Mouse (Mus musculus) cerebellum, postnatal 10 days (tissue): Measurements from ENCODE around the gene Dok1.
A peak's percentile ranks its signal among the peaks of the same experiment; 100 is the strongest.

ENCODE experiments used
- DNase-seq, 2 experiments: peaks; one replicate each; pipeline ENCODE4 v3.0.0; 2021; ENCODE audit warnings: mixed read lengths in 2 of 2

Dok1 gene

DNA sequence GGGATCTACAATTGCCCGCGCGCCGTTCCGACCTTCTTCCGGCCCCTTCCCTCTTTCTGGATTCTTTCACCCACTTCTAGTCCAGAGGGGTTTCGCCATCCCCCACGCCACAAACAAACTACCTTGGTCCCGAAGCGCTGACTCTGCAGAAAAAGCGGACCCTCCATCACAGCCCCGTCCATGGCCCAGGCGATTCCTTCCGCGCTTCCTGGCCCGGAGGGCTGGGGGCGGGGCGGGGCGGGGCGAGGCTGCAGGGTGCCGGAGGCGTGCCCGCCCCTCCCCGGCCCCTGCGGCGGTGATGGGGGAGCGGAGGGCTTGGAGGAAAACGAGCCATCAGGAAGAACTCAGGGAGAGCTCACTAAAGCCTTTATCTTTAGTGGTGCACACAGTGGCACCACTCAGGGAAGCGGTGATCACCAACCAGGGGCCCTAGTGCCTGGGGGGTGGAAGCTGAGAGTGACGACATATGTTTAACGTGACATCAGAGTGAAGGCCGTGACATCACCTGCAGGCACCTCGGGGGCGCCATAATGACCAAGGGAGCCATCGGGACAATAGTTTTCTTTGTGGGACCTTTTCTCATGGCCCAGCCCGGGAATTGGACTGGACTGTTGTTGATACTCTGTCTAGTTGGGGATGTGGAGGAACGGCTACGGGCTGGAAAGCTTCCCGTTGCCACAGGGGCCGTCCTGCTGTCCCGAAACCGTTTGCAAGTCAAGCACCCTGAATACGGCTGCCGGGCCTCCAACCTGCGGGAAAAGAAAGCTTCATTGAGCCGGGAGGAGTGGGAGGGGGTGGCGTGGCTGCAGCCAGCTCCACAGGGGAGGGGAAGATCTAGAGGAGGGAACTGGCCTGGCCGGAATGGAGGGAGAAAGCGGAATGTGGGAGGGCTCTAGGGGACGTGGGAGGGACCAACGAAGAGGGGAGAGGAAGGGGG lies at the start of gene Dok1, which contains the start of gene Loxl3:
TSS of gene Dok1 (minus strand) at position 223 of the 937 bp plus-strand sequence.
TSS of gene Loxl3 (plus strand) at position 925 of the 937 bp plus-strand sequence.
- peak; percentile 50 to 62 for DNase-seq

DNA sequence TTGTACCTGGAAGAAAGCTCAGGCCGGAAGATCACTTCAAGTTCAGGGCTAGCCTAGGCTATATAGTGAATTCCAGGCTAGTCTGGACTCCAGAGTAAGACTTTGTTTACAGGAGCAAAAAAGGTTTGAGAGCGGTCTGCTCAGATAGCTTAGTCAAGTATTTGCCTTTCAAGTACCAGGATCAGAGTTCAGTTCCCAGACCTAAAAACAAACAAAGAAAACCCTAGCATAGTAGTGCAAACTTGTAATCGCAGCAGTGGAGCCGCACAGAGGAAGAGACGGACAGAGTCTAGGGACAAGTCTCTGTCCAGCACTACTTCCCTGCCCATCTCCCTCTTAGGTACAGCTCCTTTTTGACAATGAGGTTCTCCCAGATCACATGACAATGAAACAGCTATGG lies 46.9 kb upstream of the Dok1 start:
- DNase-seq = no peak

DNA sequence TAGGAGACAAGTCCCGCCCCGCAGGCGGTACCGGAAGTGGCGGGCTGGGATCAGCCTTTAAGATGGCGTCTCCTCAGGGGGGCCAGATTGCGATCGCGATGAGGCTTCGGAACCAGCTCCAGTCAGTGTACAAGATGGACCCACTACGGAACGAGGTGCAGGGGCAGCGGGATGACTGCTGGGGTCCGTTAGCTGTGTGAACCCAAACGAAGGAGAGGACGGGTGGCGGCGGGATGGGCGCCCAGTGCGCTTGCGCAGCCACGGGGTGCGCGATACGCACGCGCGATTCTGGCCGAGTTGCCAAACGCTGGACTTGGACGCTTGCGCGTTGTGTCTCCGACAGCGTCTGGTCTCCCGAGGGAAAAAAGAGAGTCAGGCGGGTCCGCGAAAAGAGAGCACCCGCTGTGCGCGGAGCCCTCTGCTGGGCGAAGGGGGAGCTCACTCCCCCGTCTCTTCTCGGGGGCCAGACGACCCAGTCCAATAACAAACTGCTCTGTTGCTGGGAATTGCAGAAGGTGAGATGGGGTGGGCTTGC lies 45.1 kb upstream of the Dok1 start:
- peak; percentile 100 for DNase-seq

DNA sequence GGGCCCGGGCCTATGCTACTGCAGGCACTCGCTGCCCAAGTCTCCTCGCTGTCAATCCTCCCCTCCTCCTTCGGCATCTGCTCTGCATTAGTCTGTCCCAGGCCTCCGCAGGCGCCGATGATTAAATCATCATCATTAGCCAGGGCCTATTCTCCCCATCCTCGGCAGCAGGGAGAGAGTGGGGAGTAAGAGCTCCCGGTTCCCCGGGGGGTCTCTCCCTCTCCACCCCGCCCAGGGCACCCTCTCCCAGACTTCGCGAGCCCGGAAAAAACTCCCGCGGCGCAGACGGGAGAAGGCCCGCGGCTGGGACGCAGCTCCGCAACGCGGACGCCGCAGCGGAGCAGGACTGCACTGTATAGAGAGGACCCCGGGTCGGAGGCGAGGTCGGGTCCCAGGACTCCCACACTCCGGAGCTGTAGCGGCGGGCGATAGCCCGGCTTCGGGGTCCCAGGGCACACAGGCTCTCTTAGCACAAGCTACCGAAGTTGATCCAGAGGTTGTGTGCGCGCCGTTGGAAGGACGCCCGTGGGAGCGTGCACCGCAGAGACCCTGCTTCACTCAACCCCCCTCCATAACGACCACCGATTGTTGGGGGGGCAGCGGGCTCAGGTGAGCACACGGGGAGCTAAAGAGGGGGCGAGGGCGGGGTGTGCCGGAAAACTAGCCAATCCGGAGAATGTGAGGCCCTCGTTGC lies 44.5 kb upstream of the Dok1 start, which contains the start of gene Pcgf1:
TSS of gene Pcgf1 (plus strand) at position 240 of the 694 bp plus-strand sequence.
- peak in 1 of 2 experiments; percentile 68 for DNase-seq

DNA sequence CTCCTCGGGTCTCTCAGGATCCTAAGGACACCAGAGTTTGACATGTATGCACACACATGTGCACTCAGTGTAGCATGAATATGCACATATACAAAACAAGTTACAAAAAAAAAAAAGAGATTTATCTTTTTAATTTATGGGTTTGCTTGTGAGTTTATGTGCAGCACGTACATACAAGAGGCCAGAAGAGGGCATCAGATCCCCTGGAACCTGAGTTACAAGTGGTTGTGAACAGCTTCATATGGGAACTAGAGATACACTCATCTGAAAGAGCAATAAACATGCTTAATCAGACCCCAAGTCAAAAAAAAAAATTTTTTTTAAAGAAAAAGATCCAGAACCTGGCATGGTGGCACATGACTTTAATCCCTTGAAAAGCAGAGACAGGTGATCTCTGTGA lies 41.7 kb upstream of the Dok1 start:
- no peak for DNase-seq

DNA sequence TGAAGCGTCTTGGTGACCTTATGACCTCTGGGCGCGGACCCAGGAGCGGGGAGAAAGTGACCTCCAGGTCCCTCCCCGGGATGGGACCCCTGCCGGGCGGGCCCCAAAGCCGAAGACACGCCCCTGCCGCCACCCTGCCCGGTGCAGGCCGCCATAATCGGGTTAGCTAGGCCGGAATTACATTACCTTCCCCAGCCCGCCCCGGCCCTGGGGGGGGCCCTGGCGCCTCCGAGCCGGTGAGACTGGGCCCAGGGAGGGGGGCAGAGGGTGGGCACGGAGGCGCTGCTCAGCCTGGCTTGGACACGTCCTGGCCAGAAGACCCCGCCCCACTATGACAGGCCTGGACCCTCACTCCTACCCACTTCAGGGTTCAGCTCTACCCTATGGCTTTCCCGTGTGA lies 37.9 kb upstream of the Dok1 start:
- peak in 1 of 2 experiments; percentile 49 for DNase-seq

DNA sequence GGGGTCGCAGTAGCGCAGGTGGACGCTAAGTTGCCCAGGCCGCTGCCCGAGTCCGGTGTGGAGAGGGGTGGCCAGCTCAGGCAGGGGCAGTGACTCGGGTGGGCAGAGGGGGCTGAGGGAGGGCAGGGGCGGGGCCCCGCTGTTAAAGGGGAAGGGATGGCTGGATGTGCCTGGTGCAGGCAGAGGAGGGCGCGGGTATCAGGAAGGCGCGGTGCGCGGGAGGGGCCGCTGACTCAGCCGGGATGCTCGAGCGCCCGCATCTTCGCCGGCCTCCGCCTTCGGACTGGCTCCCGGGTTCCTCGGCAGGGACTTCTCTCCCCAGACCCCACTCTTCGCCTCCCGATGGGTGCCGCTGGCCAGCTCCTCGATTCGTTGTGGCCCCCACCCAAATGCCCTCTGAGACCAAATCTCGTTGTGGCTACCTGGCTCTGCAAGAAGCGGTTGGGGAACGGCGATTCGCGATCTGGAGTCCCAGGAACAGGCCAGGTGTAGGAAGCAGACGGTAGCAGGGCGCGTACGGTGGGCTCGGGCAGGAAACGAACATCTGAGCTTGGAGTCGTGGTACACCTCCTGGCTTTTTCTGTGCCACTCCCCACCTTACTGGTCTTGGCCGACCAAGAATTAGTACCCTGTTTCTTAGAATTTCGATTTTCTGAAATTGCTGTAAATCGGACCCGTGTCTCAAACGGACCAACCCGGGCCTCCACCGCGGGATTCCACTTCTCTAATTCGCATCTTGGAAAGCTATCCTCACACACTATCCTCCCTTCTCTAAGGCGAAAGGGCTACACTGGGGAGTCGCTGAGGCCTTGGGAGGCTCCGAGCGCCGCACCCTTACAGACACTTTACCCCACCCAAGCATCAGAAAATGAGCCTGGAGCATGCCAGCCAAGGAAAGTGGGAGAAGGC lies 37.3 kb upstream of the Dok1 start:
- peak; percentile 45 to 74 for DNase-seq

DNA sequence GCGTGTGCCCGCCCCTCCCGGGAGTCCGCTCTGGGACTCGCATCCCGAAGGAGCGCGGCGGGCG lies 36.8 kb upstream of the Dok1 start, which contains the start of gene Tlx2:
TSS of gene Tlx2 (minus strand) at position 47 of the 64 bp plus-strand sequence.
- DNase-seq = no peak

DNA sequence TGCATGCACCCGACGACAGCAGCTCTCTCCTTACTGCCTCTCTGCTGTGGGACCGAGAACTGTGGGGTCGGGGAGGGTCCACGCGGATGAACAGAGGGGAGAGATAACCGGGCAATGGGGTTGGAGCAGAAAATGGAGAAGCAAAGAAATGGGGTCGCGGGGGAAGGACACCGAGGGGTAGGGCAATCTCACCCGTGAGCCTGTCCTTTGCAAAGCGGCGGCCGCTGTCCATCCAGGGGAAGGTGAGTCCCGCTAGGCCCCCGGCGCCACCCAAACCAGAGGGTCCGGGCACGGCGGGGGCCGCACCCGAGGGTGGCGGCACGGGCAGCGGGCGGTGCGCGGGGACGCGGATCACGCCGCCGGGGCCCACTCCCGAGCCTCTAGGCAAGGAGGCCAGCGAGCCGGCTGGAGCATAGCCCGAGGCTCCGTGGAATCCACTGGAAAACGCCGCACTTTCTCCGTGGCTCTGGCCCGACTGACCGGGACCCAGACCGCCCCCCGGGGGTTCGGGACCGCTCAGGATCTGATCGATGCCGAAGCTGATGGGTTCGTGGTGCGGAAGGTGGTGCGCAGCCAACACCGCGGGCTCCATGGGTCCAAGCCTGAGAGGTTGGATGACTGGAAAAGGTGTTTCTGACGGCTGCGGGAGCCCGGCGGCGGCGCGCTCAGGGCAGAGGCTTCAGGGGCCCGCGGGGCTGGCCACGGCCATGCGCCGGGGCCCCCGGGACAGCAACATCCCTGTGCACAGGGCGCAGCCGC lies 36.4 kb upstream of the Dok1 start:
- DNase-seq = peak; percentile 36 to 55

DNA sequence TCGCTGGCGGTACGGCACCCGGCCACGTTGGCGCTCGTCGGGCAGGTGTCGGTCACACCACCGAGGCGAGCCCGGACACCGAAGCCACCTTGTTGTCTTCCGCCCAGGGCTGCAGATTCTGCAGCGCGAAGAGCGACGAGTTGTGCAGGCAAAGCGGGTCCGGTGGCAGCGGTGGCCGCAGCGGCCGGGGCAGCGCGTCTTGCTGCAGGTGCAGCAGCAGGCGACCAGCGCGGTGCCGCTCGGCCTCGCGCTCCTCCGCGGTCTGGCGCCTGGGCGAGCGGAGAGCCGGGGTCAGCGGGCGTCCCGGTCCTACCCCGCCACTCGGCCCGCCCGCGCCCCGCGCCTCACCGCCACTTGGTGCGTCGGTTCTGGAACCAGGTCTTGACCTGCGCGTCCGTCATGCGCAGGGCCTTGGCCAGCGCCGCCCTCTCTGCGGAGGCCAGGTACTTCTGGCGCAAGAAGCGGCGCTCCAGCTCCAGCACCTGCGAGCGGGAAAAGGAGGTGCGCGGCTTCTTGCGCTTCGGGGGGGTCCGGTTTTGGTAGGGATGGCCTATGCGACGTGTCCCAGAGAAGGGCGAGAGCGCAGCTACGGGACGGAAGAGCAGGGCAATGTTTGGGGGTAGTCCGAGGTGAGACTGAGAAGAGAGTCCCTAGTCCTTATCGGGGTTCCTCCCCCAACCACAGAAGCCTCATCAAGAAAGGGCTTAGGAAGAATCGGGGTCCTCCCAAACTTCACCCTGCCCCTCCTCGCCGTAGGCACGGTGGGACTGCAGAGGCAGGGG lies 35.6 kb upstream of the Dok1 start:
- DNase-seq = peak in 1 of 2 experiments; percentile 43

DNA sequence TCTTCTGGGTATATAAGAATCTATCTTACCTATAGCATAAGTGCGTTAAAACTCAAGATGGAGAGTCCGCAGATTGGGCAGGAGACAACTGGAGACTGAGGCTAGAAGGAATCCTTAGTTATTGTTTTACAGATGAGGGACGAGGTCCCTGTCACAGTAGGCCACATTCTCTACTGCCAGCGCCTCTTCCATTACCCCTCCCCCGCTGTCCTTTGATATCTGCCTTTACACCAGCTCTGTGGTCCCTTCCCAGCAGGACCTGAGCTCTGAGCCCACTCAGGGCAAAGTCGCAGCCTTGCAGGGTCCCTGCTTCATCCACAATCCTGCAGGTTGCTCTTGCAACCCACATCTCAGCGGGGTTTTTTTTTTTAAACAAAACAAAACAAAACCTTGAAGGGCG lies 35.0 kb upstream of the Dok1 start:
- no peak for DNase-seq

DNA sequence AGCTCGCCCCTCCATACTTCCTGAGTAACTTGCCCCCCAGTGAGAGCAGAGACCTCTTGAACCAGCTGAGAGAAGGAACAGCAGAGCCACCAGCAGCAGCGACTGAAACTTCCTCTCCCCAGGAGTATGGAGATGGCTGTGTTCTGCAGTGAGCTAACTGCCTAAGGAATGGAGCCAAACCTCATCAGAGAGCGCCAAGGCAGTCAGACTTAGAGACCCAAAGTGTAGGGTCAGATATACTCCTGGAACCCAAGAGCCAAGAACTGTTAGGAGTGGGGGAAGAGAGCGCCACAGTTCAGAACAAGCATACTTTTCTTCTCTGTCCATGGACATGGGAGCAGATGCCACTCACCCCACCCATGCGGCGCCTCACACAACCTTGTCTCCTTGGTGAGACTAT lies 33.2 kb upstream of the Dok1 start:
- DNase-seq = no peak

DNA sequence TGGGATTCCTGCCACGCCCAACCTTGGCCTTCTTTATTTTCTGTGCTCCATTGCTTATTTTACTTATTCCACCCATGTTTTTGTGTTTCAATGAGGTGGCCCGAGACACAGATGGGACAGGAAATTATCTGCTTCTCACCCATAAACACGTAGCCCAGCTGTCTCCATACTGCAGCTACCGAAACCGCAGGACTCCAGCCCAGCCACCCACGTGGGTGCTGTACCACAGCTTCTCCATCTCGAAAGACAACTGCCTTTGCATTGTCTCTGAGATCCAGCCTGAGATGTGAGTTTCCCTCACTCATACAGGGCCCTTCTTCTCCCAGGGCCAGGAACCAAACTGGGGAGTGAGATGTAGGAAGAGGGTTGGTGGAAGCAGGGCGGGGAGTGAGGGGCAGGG lies 32.7 kb upstream of the Dok1 start:
- no peak for DNase-seq

DNA sequence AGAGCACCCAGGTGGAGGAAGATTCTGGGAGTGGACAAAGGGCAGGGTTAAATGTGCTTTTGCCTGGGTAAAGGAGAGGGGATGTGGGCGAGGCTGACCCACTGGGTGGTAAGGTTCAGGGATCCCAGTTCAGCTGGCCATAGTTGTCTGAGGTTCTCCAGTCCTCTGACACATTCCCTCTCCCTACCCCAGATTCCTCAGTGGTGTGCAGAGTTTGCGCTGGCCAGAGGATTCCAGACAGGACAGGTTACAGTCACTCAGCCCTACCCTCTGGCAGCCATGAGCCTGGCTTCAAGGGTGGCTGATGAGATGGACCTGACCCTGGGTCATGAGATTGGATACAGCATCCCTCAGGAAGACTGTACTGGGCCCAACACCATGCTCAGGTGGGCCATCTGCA lies 25.5 kb upstream of the Dok1 start:
- DNase-seq = no peak

DNA sequence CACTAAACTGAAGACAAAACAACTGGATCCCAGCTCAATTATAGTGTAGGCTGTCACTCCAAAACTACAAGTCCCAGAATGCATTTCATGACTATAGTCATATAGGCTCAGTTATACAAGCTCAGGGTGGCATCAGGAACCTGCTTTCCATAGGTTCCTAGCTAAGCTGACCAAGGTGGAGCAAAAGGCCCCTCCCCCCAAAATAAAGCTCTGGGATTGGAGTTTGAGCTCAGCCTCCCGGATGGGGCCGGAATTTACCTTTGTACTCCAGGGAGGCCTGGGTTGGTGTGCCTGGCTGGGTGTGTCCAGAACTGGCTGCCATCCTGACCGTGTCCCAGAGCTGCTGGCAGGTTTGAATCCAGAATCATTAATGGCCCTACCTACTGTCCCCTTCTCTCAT lies 24.5 kb upstream of the Dok1 start, which contains the start of gene Dqx1:
TSS of gene Dqx1 (plus strand) at position 55 of the 400 bp plus-strand sequence.
- peak in 1 of 2 experiments; percentile 30 for DNase-seq

DNA sequence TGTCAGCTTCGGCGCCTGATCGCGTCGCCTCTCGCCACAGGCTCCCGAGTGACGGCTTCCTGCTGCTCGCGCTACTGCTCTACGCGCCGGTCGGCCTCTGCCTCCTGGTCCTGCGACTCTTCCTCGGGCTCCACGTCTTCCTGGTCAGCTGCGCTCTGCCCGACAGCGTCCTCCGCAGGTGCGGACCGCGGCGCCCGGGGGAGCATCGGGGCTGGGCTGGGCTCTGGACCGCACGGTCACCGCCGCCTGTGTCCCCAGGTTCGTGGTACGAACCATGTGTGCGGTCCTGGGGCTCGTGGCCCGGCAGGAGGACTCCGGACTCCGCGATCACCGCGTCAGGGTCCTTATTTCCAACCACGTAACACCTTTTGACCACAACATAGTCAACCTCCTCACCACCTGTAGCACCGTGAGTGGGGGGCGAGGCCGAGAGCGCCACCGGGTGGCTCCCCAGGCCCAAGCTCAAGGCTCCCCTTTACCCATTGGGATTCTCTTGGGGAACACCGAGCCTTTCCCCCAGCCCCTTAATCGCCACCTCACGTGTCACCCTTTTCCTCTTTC lies 21.7 kb upstream of the Dok1 start, which contains the start of gene Htra2:
TSS of gene Htra2 (minus strand) at position 403 of the 561 bp plus-strand sequence.
- peak; percentile 67 to 71 for DNase-seq

DNA sequence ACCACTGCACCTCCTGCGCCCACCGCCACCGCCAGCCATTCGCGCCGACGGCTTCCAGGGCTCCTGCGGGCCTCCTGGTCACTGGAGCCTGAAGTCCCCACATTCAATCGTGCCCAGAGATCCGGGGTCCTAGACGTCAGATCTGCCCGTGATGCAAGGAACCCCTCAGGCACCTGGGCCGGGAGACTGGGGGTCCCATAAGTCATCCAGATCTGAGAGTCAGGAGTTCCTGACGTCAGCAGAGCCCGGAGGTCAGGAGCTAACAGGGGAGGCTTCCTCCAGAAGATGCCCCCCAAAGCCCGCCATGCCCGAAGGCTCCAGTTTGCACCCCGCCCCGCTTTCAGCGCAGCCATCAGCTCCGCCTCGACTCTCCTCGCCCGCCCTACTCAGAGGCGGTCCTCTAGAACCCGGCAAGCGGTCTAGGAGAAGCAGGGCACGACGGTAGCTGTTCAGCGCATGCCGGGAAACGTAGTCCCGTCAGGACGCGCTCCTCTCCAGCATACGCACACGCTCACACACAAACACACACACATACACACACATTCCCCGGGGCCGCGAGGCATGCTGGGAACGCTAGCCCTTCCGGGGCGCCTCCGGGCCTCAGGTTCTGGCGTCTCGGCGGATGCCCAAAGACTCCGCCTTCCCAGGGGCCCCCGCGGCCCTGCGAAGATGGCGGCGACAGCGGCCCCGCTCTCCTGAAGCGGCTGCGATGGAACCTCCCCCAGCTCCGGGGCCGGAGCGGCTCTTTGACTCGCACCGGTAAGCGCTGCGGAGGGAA lies 21.0 kb upstream of the Dok1 start, which contains the start of gene Aup1:
TSS of gene Aup1 (plus strand) at position 448 of the 778 bp plus-strand sequence.
- DNase-seq = peak; percentile 95 to 97

DNA sequence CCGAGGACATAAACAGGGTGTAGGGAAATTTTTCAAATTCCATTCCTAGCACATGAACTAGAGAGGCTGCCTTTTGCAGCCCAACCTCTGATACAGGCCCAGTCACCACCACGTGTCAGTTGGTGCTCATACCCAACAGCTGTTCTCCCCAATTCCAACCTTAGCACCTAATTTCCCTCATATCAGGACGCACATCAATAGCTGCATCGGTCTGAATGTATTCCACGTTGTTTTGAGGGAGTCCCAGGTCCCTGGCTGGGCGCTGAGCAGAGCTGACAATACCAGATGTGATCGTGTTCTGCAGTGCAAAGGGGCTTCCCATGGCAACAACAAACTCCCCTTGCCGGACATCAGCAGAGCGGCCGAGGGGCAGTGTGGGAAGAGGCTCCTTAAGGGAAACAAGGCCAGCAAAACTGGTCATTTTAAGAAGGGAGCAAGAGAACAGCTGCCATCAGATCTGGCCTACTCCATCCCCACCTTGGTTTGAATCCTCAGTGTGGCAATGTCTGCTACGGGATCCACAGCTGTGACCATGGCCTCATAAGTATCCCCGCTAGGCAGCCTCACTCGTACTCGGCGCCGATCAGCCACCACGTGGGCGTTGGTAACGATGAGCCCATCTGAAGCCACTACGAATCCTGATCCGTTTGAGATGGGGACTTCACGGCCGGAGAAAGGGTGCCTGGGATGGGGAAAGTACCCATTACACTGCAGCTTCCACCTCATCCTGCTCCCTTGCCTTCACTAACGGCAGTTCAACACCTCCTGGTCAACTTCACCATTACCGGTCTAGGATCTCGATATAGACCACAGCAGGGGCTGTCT lies 20.1 kb upstream of the Dok1 start:
- peak; percentile 40 to 56 for DNase-seq

DNA sequence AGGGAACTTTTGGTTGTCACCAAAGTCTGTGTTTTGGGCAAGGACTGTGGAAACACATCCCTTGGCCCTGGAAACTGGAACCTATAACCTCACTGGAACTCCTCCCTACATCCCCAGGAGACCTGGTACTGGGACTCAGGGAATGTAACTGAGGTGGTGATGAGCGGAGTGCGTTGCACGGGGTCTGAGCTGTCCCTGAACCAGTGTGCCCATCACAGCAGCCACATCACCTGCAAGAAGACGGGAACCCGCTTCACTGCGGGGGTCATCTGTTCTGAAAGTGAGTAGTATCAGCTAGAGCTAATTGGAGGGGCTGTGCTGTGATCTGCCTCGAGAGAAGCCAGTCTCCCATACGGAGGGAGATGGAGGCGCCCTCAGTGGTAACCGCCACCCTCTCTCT lies 16.1 kb upstream of the Dok1 start:
- DNase-seq = no peak
